Mouse (Mus musculus): ENCODE results near the gene Aifm2. TPM values are rescaled to one million over a fixed set of nuclear protein-coding genes. Genes with fewer than 3 reads are reported as not detected.

Gene Aifm2
- polyA plus RNA-seq, 1 experiment from 2014 or later = 7.3 TPM

- Histone ChIP-seq H3K9ac (replicated peaks) (peak overlapping the region; percentile 76), H3K9me3 (no peaks in the 10 kb centered on the region), H3K4me2 (replicated peaks) (peak overlapping the region; percentile 100), H3K27ac (replicated peaks) (no peak overlapping the region), H3K4me1 (peaks cover 23% of the 10 kb centered on the region), H3K4me3 (peak overlapping the region; percentile 95), H3K27me3 (peaks cover 9% of the 10 kb centered on the region; the same call in 1 of the 2 replicates), H3K36me3 (peaks cover 30% of the 10 kb centered on the region)
- 1% methylated on average over 91 of the region's 111 CpGs for WGBS
- ATAC-seq (ENCODE audit: low FRiP score, low read depth) = no peak
Measured at GRCm38 (mm10) chr10:61695703-61696559, 19.1 kb upstream of the Aifm2 start.

- Histone ChIP-seq H3K4me2 (replicated peaks) (peak overlapping the region; percentile 100), H3K27me3 (peaks cover 9% of the 10 kb centered on the region; the same call in 1 of the 2 replicates), H3K9ac (replicated peaks) (peak overlapping the region; percentile 76), H3K27ac (replicated peaks) (no peak overlapping the region), H3K36me3 (peaks cover 28% of the 10 kb centered on the region), H3K9me3 (no peaks in the 10 kb centered on the region), H3K4me3 (peak overlapping the region; percentile 95), H3K4me1 (peaks cover 23% of the 10 kb centered on the region)
- ATAC-seq (ENCODE audit: low FRiP score, low read depth) = no peak
- WGBS = 11% methylated on average over 19 of the region's 19 CpGs
Measured at GRCm38 (mm10) chr10:61696560-61696823, 18.6 kb upstream of the Aifm2 start.

GRCm38 (mm10) chr10:61697028-61697427, 18.0 kb upstream of the Aifm2 start:
- peak overlapping the region; percentile 76; the same call in 1 of the 2 replicates for H3K9ac ChIP-seq (replicated peaks)
- peak overlapping the region; percentile 100 for H3K4me2 ChIP-seq (replicated peaks)
- no peak for ATAC-seq (ENCODE audit: low FRiP score, low read depth)
- H3K27me3 ChIP-seq = peaks cover 9% of the 10 kb centered on the region; the same call in 1 of the 2 replicates
- peak overlapping the region; percentile 95 for H3K4me3 ChIP-seq
- WGBS = 82% methylated on average over 2 of the region's 2 CpGs
- no peak overlapping the region for H3K27ac ChIP-seq (replicated peaks)
- no peaks in the 10 kb centered on the region for H3K9me3 ChIP-seq
- peaks cover 23% of the 10 kb centered on the region for H3K4me1 ChIP-seq
- H3K36me3 ChIP-seq = peaks cover 28% of the 10 kb centered on the region

GRCm38 (mm10) chr10:61704663-61705062, 10.4 kb upstream of the Aifm2 start:
- Histone ChIP-seq H3K27me3 (no peaks in the 10 kb centered on the region), H3K4me2 (replicated peaks) (no peak overlapping the region), H3K4me1 (no peaks in the 10 kb centered on the region), H3K9me3 (no peaks in the 10 kb centered on the region), H3K27ac (replicated peaks) (no peak overlapping the region), H3K36me3 (peaks cover 28% of the 10 kb centered on the region), H3K9ac (replicated peaks) (no peak overlapping the region), H3K4me3 (no peak overlapping the region)
- no peak for ATAC-seq (ENCODE audit: low FRiP score, low read depth)
- 80% methylated on average over 4 of the region's 4 CpGs for WGBS

GRCm38 (mm10) chr10:61706412-61707375, 8.4 kb upstream of the Aifm2 start:
- WGBS = 70% methylated on average over 6 of the region's 6 CpGs
- Histone ChIP-seq H3K9me3 (no peaks in the 10 kb centered on the region), H3K36me3 (peaks cover 23% of the 10 kb centered on the region), H3K27me3 (no peaks in the 10 kb centered on the region; the same call in 1 of the 2 replicates), H3K4me3 (no peak overlapping the region), H3K4me2 (replicated peaks) (no peak overlapping the region), H3K27ac (replicated peaks) (no peak overlapping the region), H3K9ac (replicated peaks) (no peak overlapping the region), H3K4me1 (no peaks in the 10 kb centered on the region)
- no peak for ATAC-seq (ENCODE audit: low FRiP score, low read depth)

GRCm38 (mm10) chr10:61713601-61714000, 1.5 kb upstream of the Aifm2 start:
- H3K27ac ChIP-seq (replicated peaks) = no peak overlapping the region
- H3K4me2 ChIP-seq (replicated peaks) = no peak overlapping the region
- H3K9ac ChIP-seq (replicated peaks) = no peak overlapping the region
- no peak for ATAC-seq (ENCODE audit: low FRiP score, low read depth)
- H3K27me3 ChIP-seq = peaks cover 29% of the 10 kb centered on the region
- WGBS = 77% methylated on average over 3 of the region's 3 CpGs
- H3K4me1 ChIP-seq = peaks cover 7% of the 10 kb centered on the region
- no peaks in the 10 kb centered on the region for H3K9me3 ChIP-seq
- H3K36me3 ChIP-seq = no peaks in the 10 kb centered on the region
- no peak overlapping the region for H3K4me3 ChIP-seq

GRCm38 (mm10) chr10:61714146-61714545, 917 bp upstream of the Aifm2 start:
- H3K9me3 ChIP-seq = no peaks in the 10 kb centered on the region
- peaks cover 29% of the 10 kb centered on the region for H3K27me3 ChIP-seq
- H3K4me2 ChIP-seq (replicated peaks) = no peak overlapping the region
- ATAC-seq (ENCODE audit: low FRiP score, low read depth) = no peak
- H3K36me3 ChIP-seq = no peaks in the 10 kb centered on the region
- no peak overlapping the region for H3K27ac ChIP-seq (replicated peaks)
- no peak overlapping the region for H3K9ac ChIP-seq (replicated peaks)
- peaks cover 7% of the 10 kb centered on the region for H3K4me1 ChIP-seq
- H3K4me3 ChIP-seq = no peak overlapping the region
- WGBS = 92% methylated on average over 4 of the region's 4 CpGs

GRCm38 (mm10) chr10:61715462-61715837, 387 bp downstream of the Aifm2 start:
- Histone ChIP-seq H3K4me3 (peak overlapping the region; percentile 53), H3K4me2 (replicated peaks) (peak overlapping the region; percentile 90), H3K36me3 (no peaks in the 10 kb centered on the region), H3K27me3 (peaks cover 29% of the 10 kb centered on the region), H3K4me1 (peaks cover 7% of the 10 kb centered on the region), H3K9me3 (no peaks in the 10 kb centered on the region), H3K9ac (replicated peaks) (peak overlapping the region; percentile 49), H3K27ac (replicated peaks) (no peak overlapping the region)
- WGBS = 2% methylated on average over 11 of the region's 11 CpGs
- peak; percentile 30; the same call in 1 of the 2 replicates for ATAC-seq (ENCODE audit: low FRiP score, low read depth)

- Histone ChIP-seq H3K4me3 (no peak overlapping the region), H3K27ac (replicated peaks) (no peak overlapping the region), H3K27me3 (peaks cover 29% of the 10 kb centered on the region), H3K4me1 (peaks cover 7% of the 10 kb centered on the region), H3K4me2 (replicated peaks) (peak overlapping the region; percentile 90; the same call in 1 of the 2 replicates), H3K36me3 (no peaks in the 10 kb centered on the region), H3K9me3 (no peaks in the 10 kb centered on the region), H3K9ac (replicated peaks) (no peak overlapping the region)
- ATAC-seq (ENCODE audit: low FRiP score, low read depth) = no peak
- 75% methylated on average over 7 of the region's 7 CpGs for WGBS
Measured at GRCm38 (mm10) chr10:61715996-61716864, 1.2 kb downstream of the Aifm2 start.

GRCm38 (mm10) chr10:61717406-61718296, 2.6 kb downstream of the Aifm2 start:
- no peak overlapping the region for H3K9ac ChIP-seq (replicated peaks)
- H3K27ac ChIP-seq (replicated peaks) = no peak overlapping the region
- H3K36me3 ChIP-seq = no peaks in the 10 kb centered on the region
- no peak overlapping the region for H3K4me3 ChIP-seq
- no peaks in the 10 kb centered on the region for H3K9me3 ChIP-seq
- H3K4me1 ChIP-seq = peaks cover 7% of the 10 kb centered on the region
- 90% methylated on average over 12 of the region's 12 CpGs for WGBS
- H3K27me3 ChIP-seq = peaks cover 29% of the 10 kb centered on the region
- ATAC-seq (ENCODE audit: low FRiP score, low read depth) = no peak
- no peak overlapping the region for H3K4me2 ChIP-seq (replicated peaks)
